Mouse (Mus musculus) E14TG2a.4 (cell line): ENCODE results near the gene Thg1l.

Experiments
- H3K27me3 ChIP-seq: 2 replicates; pipeline ENCODE4 v1.6.1; 2014; ENCODE audit warnings: low read length, control low read depth; ENCODE audit not compliant: insufficient read depth
- H3K36me3 ChIP-seq: 2 replicates; pipeline ENCODE4 v1.6.1; 2014; ENCODE audit warnings: low read length, control low read depth; ENCODE audit not compliant: insufficient read depth
- H3K4me1 ChIP-seq: replicated peaks from 2 replicates; pipeline ENCODE4 v1.6.1; 2014; ENCODE audit warnings: low read depth, low read length, control low read depth
- H3K4me3 ChIP-seq: replicated peaks from 2 replicates; pipeline ENCODE4 v1.5.1; 2014; ENCODE audit warnings: mild to moderate bottlenecking, low read length
- H3K9me3 ChIP-seq: 2 replicates; pipeline ENCODE4 v1.6.1; 2014; ENCODE audit warnings: low read length, control low read depth
- CTCF ChIP-seq: conservative IDR thresholded peaks from 2 replicates; pipeline ENCODE4 v1.5.1; 2014; ENCODE audit warnings: low read length
- NANOG ChIP-seq: IDR thresholded peaks from 2 replicates; pipeline ENCODE4 v1.6.1; 2014; ENCODE audit warnings: borderline replicate concordance, low read length, mixed read lengths
- POU5F1 ChIP-seq: IDR thresholded peaks from 2 replicates; pipeline ENCODE4 v1.6.1; 2014; ENCODE audit warnings: low read length, borderline replicate concordance

Thg1l gene

DNA sequence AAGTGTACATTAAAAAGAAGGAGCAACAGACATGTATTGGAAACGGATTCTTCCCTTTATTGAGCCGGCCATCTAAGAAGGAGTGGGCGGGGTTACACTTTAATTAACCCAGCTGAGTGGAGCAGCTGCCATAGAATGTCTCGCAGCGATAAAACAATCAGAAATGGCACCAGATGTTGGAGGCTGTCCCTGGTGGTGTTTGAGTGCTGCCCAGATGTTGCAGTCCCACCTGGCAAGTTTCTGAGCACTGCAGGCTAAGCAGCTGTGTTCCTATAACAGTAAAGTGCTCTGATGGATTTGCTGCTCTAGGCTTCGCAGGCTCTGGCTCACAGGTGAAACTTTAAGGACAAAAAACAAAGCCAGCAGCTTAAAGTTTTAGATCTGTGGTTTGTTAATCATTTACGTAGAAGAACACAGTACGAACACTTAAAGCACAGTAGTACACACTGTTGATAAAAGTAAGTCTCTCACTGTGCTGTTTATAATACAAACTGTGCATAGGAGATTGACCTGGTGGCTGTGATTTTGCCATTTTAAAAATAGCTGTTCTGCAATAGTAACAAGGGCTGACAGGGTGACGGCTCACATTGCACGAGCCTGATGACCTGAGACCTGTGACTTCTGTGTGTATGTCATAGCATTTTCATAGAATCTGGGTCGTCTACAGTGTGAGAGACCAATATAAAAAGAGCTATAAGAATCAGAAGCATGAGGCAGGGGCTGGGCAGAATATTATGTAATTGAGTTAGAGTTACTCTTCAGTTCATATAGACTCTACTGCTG lies 54.9 kb downstream of the Thg1l start:
- Histone ChIP-seq H3K4me3 (no peak overlapping the region), H3K36me3 (peaks cover 72% of the 10 kb centered on the region), H3K9me3 (no peaks in the 10 kb centered on the region), H3K4me1 (no peaks in the 10 kb centered on the region; the same call in 1 of the 2 replicates), H3K27me3 (no peaks in the 10 kb centered on the region)
- TF ChIP-seq CTCF (no peak), POU5F1 (no peak)

- TF ChIP-seq POU5F1 (no peak), NANOG (no peak), CTCF (no peak)
- no peak overlapping the region for H3K4me3 ChIP-seq
These were observed 57.9 kb downstream of the Thg1l start for GRCm38 (mm10) chr11:45897392-45897791.

More at GRCm38 (mm10) chr11:45897392-45897791, 57.9 kb downstream of the Thg1l start:
- Histone ChIP-seq H3K4me1 (no peaks in the 10 kb centered on the region; the same call in 1 of the 2 replicates), H3K9me3 (no peaks in the 10 kb centered on the region), H3K27me3 (no peaks in the 10 kb centered on the region), H3K36me3 (peaks cover 85% of the 10 kb centered on the region)
